Mouse (Mus musculus) heart, postnatal 0 days (tissue): ENCODE data around the gene Copg2.

Experiments
- CTCF ChIP-seq: IDR thresholded peaks from 2 replicates; pipeline ENCODE4 v1.5.1; 2016; ENCODE audit warnings: antibody characterized with exemption, control low read depth, low read depth
- EP300 ChIP-seq: IDR thresholded peaks from 2 replicates; pipeline ENCODE4 v1.6.1; 2016; ENCODE audit warnings: antibody characterized with exemption, low read depth

- TF ChIP-seq CTCF (no peak), EP300 (peak; percentile 89)
Measured at GRCm38 (mm10) chr6:30700182-30700581, 196.4 kb downstream of the Copg2 start.
